Mouse (Mus musculus): ENCODE results near the gene Axl. TPM values are rescaled to one million over a fixed set of nuclear protein-coding genes. Genes with fewer than 3 reads are reported as not detected.

Gene Axl
- polyA plus RNA-seq (2017; shearing (Covaris generic)) = 31.8 TPM

GRCm38 (mm10) chr7:25788220-25789128 lies at the start of gene Axl:
Axl (minus strand) TSS chr7:25788705.

GRCm38 (mm10) chr7:25816241-25816919 lies 27.9 kb upstream of the Axl start, which contains the start of gene Cyp2s1:
Cyp2s1 (minus strand) TSS chr7:25816913.

GRCm38 (mm10) chr7:25754738-25755467 lies 33.6 kb downstream of the Axl start, which contains the start of gene Hnrnpul1:
Hnrnpul1 (minus strand) TSS chr7:25754757.

GRCm38 (mm10) chr7:25718788-25719417 lies 69.6 kb downstream of the Axl start, which contains the start of gene Ccdc97:
Ccdc97 (minus strand) TSS chr7:25719088.

Other genes starting within 250 kb of the Axl start
- not detected for gene Ceacam2, start 248.8 kb downstream of the Axl start, polyA plus RNA-seq (2017; shearing (Covaris generic))
- gene Erich4, start 172.8 kb downstream of the Axl start, polyA plus RNA-seq (2017; shearing (Covaris generic)) = not detected
- 89.7 TPM for gene Dmac2, start 169.3 kb downstream of the Axl start, polyA plus RNA-seq (2017; shearing (Covaris generic))
- gene B3gnt8, start 162.1 kb downstream of the Axl start, polyA plus RNA-seq (2017; shearing (Covaris generic)) = 0.33 TPM
- gene Bckdha, start 129.7 kb downstream of the Axl start, polyA plus RNA-seq (2017; shearing (Covaris generic)) = 65.1 TPM
- 151 TPM for gene Exosc5, start 129.5 kb downstream of the Axl start, polyA plus RNA-seq (2017; shearing (Covaris generic))
- gene Tmem91, start 113.5 kb downstream of the Axl start, polyA plus RNA-seq (2017; shearing (Covaris generic)) = 6.6 TPM
- gene B9d2, start 107.9 kb downstream of the Axl start, polyA plus RNA-seq (2017; shearing (Covaris generic)) = 55.3 TPM
- 48.8 TPM for gene Tgfb1, start 101.7 kb downstream of the Axl start, polyA plus RNA-seq (2017; shearing (Covaris generic))
- 81.3 TPM for gene Ccdc97, start 69.6 kb downstream of the Axl start, polyA plus RNA-seq (2017; shearing (Covaris generic))
- gene Hnrnpul1, start 33.9 kb downstream of the Axl start, polyA plus RNA-seq (2017; shearing (Covaris generic)) = 45.4 TPM
- gene Cyp2s1, start 28.2 kb upstream of the Axl start, polyA plus RNA-seq (2017; shearing (Covaris generic)) = 7.3 TPM
- not detected for gene Cyp2b10, start 108.9 kb upstream of the Axl start, polyA plus RNA-seq (2017; shearing (Covaris generic))